Mouse (Mus musculus) liver, embryonic 11.5 days (tissue): ENCODE results near the gene Bptf. TPM values are rescaled to one million over a fixed set of nuclear protein-coding genes. Genes with fewer than 3 reads are reported as not detected.
"Not testable (repeated sequence)": the region's sequence is repeated elsewhere in the genome, so short reads cannot be mapped to it uniquely, and the experiment has no call there.

Source experiments
- ATAC-seq: fragments of 200-750 bp; cut with Nextera tagmentation; replicated peaks from 2 replicates; pipeline ENCODE4 v1.8.0; 2017; ENCODE audit warnings: moderate number of reproducible peaks, mild to moderate bottlenecking, moderate TSS enrichment, moderate library complexity; ENCODE audit not compliant: low FRiP score
- DNase-seq: peaks from one replicate; pipeline ENCODE4 v3.0.0-alpha.2; 2017; ENCODE audit warnings: low spot score
- H3K27ac ChIP-seq: fragments of 300-500 bp; sonication (generic); 2 replicates; pipeline ENCODE4 v1.5.1; 2014; ENCODE audit warnings: mild to moderate bottlenecking, low read depth, low read length, control low read depth
- H3K27me3 ChIP-seq: fragments of 300-500 bp; sonication (generic); replicated peaks from 2 replicates; pipeline ENCODE4 v1.6.1; 2014; ENCODE audit warnings: low read length, mixed read lengths; ENCODE audit not compliant: control insufficient read depth, insufficient read depth
- H3K36me3 ChIP-seq: fragments of 300-500 bp; sonication (generic); 2 replicates; pipeline ENCODE4 v1.6.1; 2014; ENCODE audit warnings: mild to moderate bottlenecking, low read length, moderate library complexity, mixed read lengths; ENCODE audit not compliant: control insufficient read depth, insufficient read depth
- H3K4me1 ChIP-seq: fragments of 300-500 bp; sonication (generic); replicated peaks from 2 replicates; pipeline ENCODE4 v1.6.1; 2014; ENCODE audit warnings: low read length, mixed read lengths; ENCODE audit not compliant: control insufficient read depth, insufficient read depth
- H3K4me2 ChIP-seq: fragments of 300-500 bp; sonication (generic); 2 replicates; pipeline ENCODE4 v1.6.1; 2014; ENCODE audit warnings: mild to moderate bottlenecking, control low read depth, moderate library complexity
- H3K4me3 ChIP-seq: fragments of 300-500 bp; sonication (generic); 2 replicates; pipeline ENCODE4 v1.5.1; 2014; ENCODE audit warnings: low read depth, low read length, control low read depth
- H3K9ac ChIP-seq: fragments of 300-500 bp; sonication (generic); 2 replicates; pipeline ENCODE4 v1.6.1; 2014; ENCODE audit warnings: low read depth, low read length, control low read depth
- H3K9me3 ChIP-seq: fragments of 300-500 bp; sonication (generic); 2 replicates; pipeline ENCODE4 v1.6.1; 2016; ENCODE audit warnings: low read length, inconsistent platforms, mixed read lengths; ENCODE audit not compliant: control insufficient read depth
- WGBS: fragments of 180-500 bp; shearing (Covaris S2); extraction: QIAGEN DNeasy Blood & Tissue Kit; methylation state at CpG from one replicate; pipeline ENCODE4 v1.1.7; 2014; 5-methylcytosine and 5-hydroxymethylcytosine counted together
- polyA plus RNA-seq: library from polyadenylated mRNA; unstranded; fragments of >200 nt; fragmentation: Nextera tagmentation; extraction: Ambion mirVana; gene quantifications from 2 replicates; pipeline ENCODE4 v1.2.1, GENCODE M21; 2014

Bptf gene
- polyA plus RNA-seq, 1 experiment from 2014 or later, result 27.9 TPM

- Histone ChIP-seq H3K4me2 (peak overlapping the region; percentile 86), H3K4me3 (peak overlapping the region; percentile 95), H3K9ac (peak overlapping the region; percentile 98), H3K36me3 (no peaks in the 10 kb centered on the region), H3K4me1 (peaks cover 20% of the 10 kb centered on the region), H3K27me3 (no peaks in the 10 kb centered on the region), H3K9me3 (no peaks in the 10 kb centered on the region), H3K27ac (peak overlapping the region; percentile 98; the same call in 1 of the 2 replicates)
- ATAC-seq (no peak), DNase-seq (no peak)
- WGBS, result 2% methylated on average over 18 of the region's 18 CpGs
These were observed 1.6 kb downstream of the Bptf start for GRCm38 (mm10) chr11:107130221-107130788.

GRCm38 (mm10) chr11:107129641-107130040 lies 2.3 kb downstream of the Bptf start:
- no peaks in the 10 kb centered on the region for H3K36me3 ChIP-seq
- no peaks in the 10 kb centered on the region for H3K9me3 ChIP-seq
- no peak for DNase-seq
- no peak for ATAC-seq
- H3K9ac ChIP-seq, result 0 out of 2 replicates have a peak overlapping the region, but pooled peaks have one; percentile 31
- no peaks in the 10 kb centered on the region for H3K27me3 ChIP-seq
- WGBS, result 29% methylated on average over 2 of the region's 2 CpGs
- peak overlapping the region; percentile 95 for H3K4me3 ChIP-seq
- H3K4me2 ChIP-seq, result peak overlapping the region; percentile 86
- peaks cover 25% of the 10 kb centered on the region for H3K4me1 ChIP-seq
- H3K27ac ChIP-seq, result no peak overlapping the region

DNA sequence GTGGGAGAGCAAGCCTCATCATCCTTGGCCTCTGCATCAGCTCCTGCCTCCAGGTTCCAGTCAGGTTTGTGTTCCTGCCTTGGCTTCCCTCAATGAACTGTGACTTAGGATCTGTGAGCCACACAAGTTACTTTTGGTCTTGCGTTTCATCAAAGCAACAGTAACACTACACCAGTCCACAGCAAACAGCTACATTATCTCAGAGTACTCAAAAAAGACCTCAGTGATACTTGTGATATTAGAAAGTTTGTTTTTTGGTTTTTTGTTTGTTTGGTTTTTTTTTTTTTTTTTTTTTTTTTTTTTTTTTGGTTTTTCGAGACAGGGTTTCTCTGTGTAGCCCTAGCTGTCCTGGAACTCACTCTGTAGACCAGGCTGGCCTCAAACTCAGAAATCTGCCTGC lies 5.2 kb downstream of the Bptf start:
- not testable (repeated sequence) for H3K27ac ChIP-seq, H3K27me3 ChIP-seq, H3K9ac ChIP-seq, DNase-seq, H3K36me3 ChIP-seq, H3K9me3 ChIP-seq, ATAC-seq, H3K4me2 ChIP-seq, H3K4me3 ChIP-seq
- 94% methylated on average over 1 of the region's 2 CpGs for WGBS
- peaks cover 30% of the 10 kb centered on the region for H3K4me1 ChIP-seq

- 79% methylated on average over 4 of the region's 4 CpGs for WGBS
- peaks cover 29% of the 10 kb centered on the region for H3K4me1 ChIP-seq
- ATAC-seq (no peak), DNase-seq (no peak)
- no peak overlapping the region for H3K9ac ChIP-seq
- no peaks in the 10 kb centered on the region for H3K36me3 ChIP-seq
- H3K27me3 ChIP-seq, result no peaks in the 10 kb centered on the region
- peak overlapping the region; percentile 40; the same call in 1 of the 2 replicates for H3K4me2 ChIP-seq
- no peaks in the 10 kb centered on the region for H3K9me3 ChIP-seq
- no peak overlapping the region for H3K27ac ChIP-seq
- no peak overlapping the region for H3K4me3 ChIP-seq
These were observed 6.9 kb downstream of the Bptf start for GRCm38 (mm10) chr11:107125011-107125410.

DNA sequence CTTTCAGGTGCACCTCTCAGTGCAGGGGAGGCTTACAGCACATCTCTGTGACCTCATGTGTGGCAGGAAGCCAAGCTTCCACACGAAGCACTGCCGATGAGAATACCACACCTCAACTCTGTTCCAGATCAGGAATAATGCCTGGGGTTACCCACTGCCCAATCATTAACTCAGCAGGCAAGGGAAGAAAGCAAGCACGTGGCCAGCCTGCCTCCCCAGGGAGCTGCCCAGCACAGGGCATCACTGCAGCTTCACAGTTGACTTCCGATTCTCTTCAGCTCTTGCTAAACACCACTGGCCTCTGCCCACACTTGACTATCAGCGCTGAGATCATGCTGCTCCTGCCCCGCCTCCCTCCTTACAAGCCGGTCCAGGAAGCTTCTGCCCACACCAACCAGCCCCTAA lies 7.6 kb downstream of the Bptf start:
- Histone ChIP-seq H3K27ac (no peak overlapping the region), H3K4me3 (no peak overlapping the region)
- peak; percentile 39 for ATAC-seq

DNA sequence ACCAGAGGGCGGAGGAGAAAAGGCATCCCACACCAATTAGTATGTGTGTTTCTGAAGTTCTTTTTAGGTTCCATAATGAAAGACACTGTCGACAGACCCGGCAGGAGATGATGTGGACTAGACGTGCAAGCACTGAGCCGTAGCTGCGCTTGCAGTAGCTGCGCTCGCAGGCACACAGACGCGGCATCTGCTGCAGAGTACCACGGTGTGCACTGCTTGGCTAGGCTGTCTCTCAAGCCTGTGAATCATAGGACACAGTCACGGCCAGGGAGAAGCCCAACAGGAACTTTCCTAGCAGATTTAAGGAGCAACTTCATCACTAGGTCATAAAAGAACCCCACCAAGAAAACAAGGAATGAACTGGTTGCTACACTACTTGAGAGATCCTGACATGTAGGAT lies 14.1 kb downstream of the Bptf start:
- no peak for ATAC-seq
- Histone ChIP-seq H3K27ac (no peak overlapping the region), H3K9me3 (no peaks in the 10 kb centered on the region), H3K27me3 (no peaks in the 10 kb centered on the region), H3K4me3 (no peak overlapping the region), H3K36me3 (no peaks in the 10 kb centered on the region), H3K4me2 (no peak overlapping the region), H3K9ac (no peak overlapping the region), H3K4me1 (peaks cover 10% of the 10 kb centered on the region; the same call in 1 of the 2 replicates)
- no peak for DNase-seq
- 84% methylated on average over 12 of the region's 12 CpGs for WGBS

More for the DNA sequence above, 7.6 kb downstream of the Bptf start:
- Histone ChIP-seq H3K4me1 (peaks cover 23% of the 10 kb centered on the region), H3K4me2 (peak overlapping the region; percentile 40), H3K9ac (no peak overlapping the region), H3K9me3 (no peaks in the 10 kb centered on the region), H3K36me3 (no peaks in the 10 kb centered on the region), H3K27me3 (no peaks in the 10 kb centered on the region)
- WGBS, result 28% methylated on average over 7 of the region's 7 CpGs
- no peak for DNase-seq

DNA sequence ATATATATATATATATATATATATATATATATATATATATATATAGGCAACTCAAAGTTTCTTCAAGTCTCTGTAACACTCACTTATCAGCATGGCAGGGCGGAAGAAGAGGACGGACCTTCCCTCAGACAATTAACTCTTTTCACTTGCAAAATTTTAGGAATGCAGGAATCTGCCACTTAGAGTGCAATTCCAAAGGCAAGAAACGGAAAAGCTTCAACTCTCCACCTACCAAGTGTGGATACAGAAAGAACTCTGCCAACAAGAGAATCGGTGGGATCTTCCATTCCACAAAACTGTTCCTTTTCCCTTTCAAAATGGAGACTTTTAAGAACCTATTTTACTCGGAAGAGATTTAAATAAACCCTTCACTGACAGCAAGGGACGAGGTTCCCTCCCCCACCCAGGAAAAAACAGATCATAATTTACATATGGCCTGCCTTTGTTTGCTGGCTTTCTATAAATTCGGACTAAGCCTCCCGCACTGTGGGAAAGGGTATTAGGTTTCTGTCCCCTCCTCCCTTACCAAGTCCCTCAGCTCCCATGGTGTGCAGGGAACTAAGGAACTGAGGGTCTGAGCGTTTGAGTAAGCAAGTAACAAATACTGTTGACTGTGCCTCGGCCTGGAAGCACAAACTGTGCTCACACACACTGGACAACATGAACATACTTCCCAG lies 17.9 kb downstream of the Bptf start:
- ATAC-seq (no peak), DNase-seq (no peak)
- no peak overlapping the region for H3K4me3 ChIP-seq
- peaks cover 13% of the 10 kb centered on the region for H3K36me3 ChIP-seq
- H3K27ac ChIP-seq, result no peak overlapping the region
- H3K4me2 ChIP-seq, result no peak overlapping the region
- H3K9me3 ChIP-seq, result no peaks in the 10 kb centered on the region
- peaks cover 10% of the 10 kb centered on the region; the same call in 1 of the 2 replicates for H3K4me1 ChIP-seq
- 52% methylated on average over 10 of the region's 10 CpGs for WGBS
- H3K9ac ChIP-seq, result no peak overlapping the region
- no peaks in the 10 kb centered on the region for H3K27me3 ChIP-seq

GRCm38 (mm10) chr11:107113112-107113511 lies 18.8 kb downstream of the Bptf start:
- H3K9me3 ChIP-seq, result no peaks in the 10 kb centered on the region
- 67% methylated on average over 4 of the region's 4 CpGs for WGBS
- no peak for DNase-seq
- peaks cover 10% of the 10 kb centered on the region; the same call in 1 of the 2 replicates for H3K4me1 ChIP-seq
- H3K27ac ChIP-seq, result no peak overlapping the region
- H3K4me2 ChIP-seq, result no peak overlapping the region
- no peak overlapping the region for H3K4me3 ChIP-seq
- peaks cover 13% of the 10 kb centered on the region for H3K36me3 ChIP-seq
- no peak overlapping the region for H3K9ac ChIP-seq
- H3K27me3 ChIP-seq, result no peaks in the 10 kb centered on the region
- no peak for ATAC-seq

DNA sequence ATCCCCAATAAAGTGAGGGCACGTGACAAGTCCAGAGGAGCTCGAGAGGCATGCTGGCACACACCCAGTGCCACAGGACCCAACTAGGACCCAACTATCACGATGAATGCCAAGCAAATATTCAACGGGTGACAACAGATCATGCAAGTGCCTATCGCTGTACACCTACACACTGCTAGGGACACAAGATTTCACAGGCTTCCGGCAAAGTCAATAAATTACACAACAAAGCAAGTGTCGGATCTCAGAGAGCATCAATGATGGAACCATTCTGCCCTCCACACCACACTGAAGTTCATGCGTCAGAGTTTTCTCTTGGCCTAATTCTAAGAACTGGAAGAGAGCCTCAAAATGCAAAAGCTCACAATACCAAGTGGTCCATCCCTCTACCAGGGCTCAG lies 22.3 kb downstream of the Bptf start:
- Histone ChIP-seq H3K27me3 (no peaks in the 10 kb centered on the region), H3K9me3 (no peaks in the 10 kb centered on the region), H3K4me2 (no peak overlapping the region), H3K4me1 (peaks cover 7% of the 10 kb centered on the region; the same call in 1 of the 2 replicates), H3K9ac (no peak overlapping the region), H3K4me3 (no peak overlapping the region), H3K36me3 (peaks cover 13% of the 10 kb centered on the region), H3K27ac (no peak overlapping the region)
- 91% methylated on average over 8 of the region's 8 CpGs for WGBS
- no peak for ATAC-seq
- no peak for DNase-seq
